Mouse (Mus musculus) erythroblast, embryonic 14.5 days (primary cell): ENCODE data around the gene Wdfy2.

Source experiments
- GATA1 ChIP-seq: IDR thresholded peaks from 2 replicates; pipeline ENCODE4 v1.6.1; 2012; ENCODE audit warnings: low read length, inconsistent platforms, mixed read lengths
- TAL1 ChIP-seq: IDR thresholded peaks from 3 replicates; pipeline ENCODE4 v1.6.1; 2012; ENCODE audit warnings: low read length, inconsistent platforms, mixed read lengths

GRCm38 (mm10) chr14:62922637-62923036 lies 85.2 kb downstream of the Wdfy2 start:
- TF ChIP-seq TAL1 (no peak), GATA1 (no peak)
